Mouse (Mus musculus): ENCODE measurements at regions not wholly inside any gene's neighbourhood (a gene's known extent, or its start where the extent isn't known, plus 50 kb on each side); places are given as distances from the start of the nearest gene placed in this dataset.

GRCm38 (mm10) chr3:19888405-19888804, 68.4 kb upstream of the Cp start:
- TF ChIP-seq FLI1 (IDR thresholded peaks at IDR 0.05; ENCODE audit: low read length) (no peak), GATA1 (IDR thresholded peaks at IDR 0.05; ENCODE audit: borderline replicate concordance, low read length) (no peak)
